Comparison of ENCODE assay signal across 9 mouse cellular contexts in genomic region chr7:122390200-122390599, GRCm38 (mm10).
DNase-seq lines count a peak whose midpoint lies in the region; ATAC-seq and TF ChIP-seq lines count a peak whose summit lies in the region.
"Had no signal": no experiment of that assay in that cellular context is flagged by ENCODE, and none has a peak within 500 bp of the region (broad histone marks: within the 10 kb centered on the region; RNA-seq: fewer than 3 reads in every experiment).

No protein-coding gene starts in this region.

- no peak overlapping the region for H3K4me3 ChIP-seq in cerebellum, adult 2 months (replicated peaks; ENCODE audit: insufficient read depth, low read depth, low read length)
- no peak overlapping the region for H3K4me3 ChIP-seq in hindbrain, embryonic 14.5 days (replicated peaks; ENCODE audit: low read length)
- H3K4me3 ChIP-seq in midbrain, postnatal 0 days (ENCODE audit: low read depth, low read length) = no peak overlapping the region

- peak; percentile 54; the same call in 1 of the 2 replicates for ATAC-seq in hindbrain, embryonic 14.5 days (ENCODE audit: low FRiP score)
- peak; percentile 52 for ATAC-seq in midbrain, postnatal 0 days (ENCODE audit: low FRiP score)

- H3K4me1 ChIP-seq in cerebellum, adult 2 months (ENCODE audit: control insufficient read depth, insufficient read depth, low read length) = peaks cover 46% of the 10 kb centered on the region
- H3K4me1 ChIP-seq in hindbrain, embryonic 14.5 days (replicated peaks; ENCODE audit: control insufficient read depth, insufficient read depth, low read length) = peaks cover 28% of the 10 kb centered on the region
- H3K4me1 ChIP-seq in midbrain, postnatal 0 days (ENCODE audit: insufficient read depth, low read length) = peaks cover 14% of the 10 kb centered on the region; the same call in 1 of the 2 replicates

- H3K27ac ChIP-seq in cerebellum, adult 2 months (ENCODE audit: insufficient read depth, low read length) = peak overlapping the region; percentile 74
- H3K27ac ChIP-seq in hindbrain, embryonic 14.5 days = peak overlapping the region; percentile 12
- H3K27ac ChIP-seq in midbrain, postnatal 0 days (ENCODE audit: low read depth, low read length) = peak overlapping the region; percentile 47; the same call in 1 of the 2 replicates
- H3K27ac ChIP-seq: kidney, postnatal 0 days had no signal

- H3K9me3 ChIP-seq in hindbrain, embryonic 14.5 days (ENCODE audit: control insufficient read depth, low read length) = no peaks in the 10 kb centered on the region
- H3K9me3 ChIP-seq in midbrain, postnatal 0 days (ENCODE audit: low read length) = no peaks in the 10 kb centered on the region

- TF ChIP-seq CTCF in cerebellum, adult 2 months (IDR thresholded peaks at IDR 0.05; ENCODE audit: borderline replicate concordance, insufficient read depth, low read depth, low read length) = no peak
- no peak for TF ChIP-seq CTCF in midbrain, postnatal 0 days (IDR thresholded peaks at IDR 0.05)

- no peak overlapping the region for H3K4me2 ChIP-seq in hindbrain, embryonic 14.5 days (replicated peaks)
- H3K4me2 ChIP-seq in midbrain, postnatal 0 days (ENCODE audit: low read depth, low read length, poor library complexity, severe bottlenecking) = no peak overlapping the region

- WGBS in cerebellum, adult 2 months = 25% methylated on average over 5 of the region's 5 CpGs
- WGBS in hindbrain, embryonic 14.5 days = 35% methylated on average over 5 of the region's 5 CpGs
- WGBS in midbrain, postnatal 0 days = 35% methylated on average over 5 of the region's 5 CpGs

- H3K9ac ChIP-seq in hindbrain, embryonic 14.5 days = no peak overlapping the region
- no peak overlapping the region for H3K9ac ChIP-seq in midbrain, postnatal 0 days (replicated peaks; ENCODE audit: low read length, poor library complexity, severe bottlenecking)

- no peaks in the 10 kb centered on the region for H3K36me3 ChIP-seq in hindbrain, embryonic 14.5 days (replicated peaks; ENCODE audit: control insufficient read depth, insufficient read depth)
- H3K36me3 ChIP-seq in midbrain, postnatal 0 days (ENCODE audit: insufficient read depth, low read length) = no peaks in the 10 kb centered on the region

- TF ChIP-seq POLR2A in cerebellum, adult 2 months (IDR thresholded peaks at IDR 0.05; ENCODE audit: borderline replicate concordance, insufficient read depth, low read length) = no peak

- DNase-seq in cerebellum, adult 2 months = peak in 1 of 2 experiments; percentile 46
- DNase-seq in cerebellum, postnatal 36 days = no peak
- DNase-seq in CD4-positive, CD25-positive, alpha-beta regulatory T cell, adult 2 months (ENCODE audit: low read depth, low spot score) = peak; percentile 53
- DNase-seq in hindbrain, embryonic 14.5 days (ENCODE audit: low spot score) = no peak
- DNase-seq in midbrain, postnatal 0 days (ENCODE audit: low spot score) = peak; percentile 49
- DNase-seq in embryo, embryonic 10 days (ENCODE audit: low spot score) = no peak
- DNase-seq in adrenal gland, adult (ENCODE audit: inconsistent age in 2 of 2, low spot score in 1 of 2) = no peak
- DNase-seq in urinary bladder, postnatal 25 days (ENCODE audit: low spot score) = no peak

- no peaks in the 10 kb centered on the region for H3K27me3 ChIP-seq in cerebellum, adult 2 months (ENCODE audit: control insufficient read depth, insufficient read depth, low read length)
- no peaks in the 10 kb centered on the region for H3K27me3 ChIP-seq in hindbrain, embryonic 14.5 days (ENCODE audit: control insufficient read depth, insufficient read depth, low read length)
- H3K27me3 ChIP-seq in midbrain, postnatal 0 days (ENCODE audit: insufficient read depth, low read length) = no peaks in the 10 kb centered on the region

Comparison
In these comparisons a context has a peak if more than half of its experiments do, and no peak if none do; other contexts are left out.
1. DNase-seq: peak in CD4-positive, CD25-positive, alpha-beta regulatory T cell, adult 2 months (single experiment) and midbrain, postnatal 0 days (single experiment); none in cerebellum, postnatal 36 days (0 of 2), hindbrain, embryonic 14.5 days (single experiment), embryo, embryonic 10 days (single experiment), adrenal gland, adult (0 of 2) and urinary bladder, postnatal 25 days (single experiment).
2. H3K27ac ChIP-seq: peak in every context shown above with its lines; median percentile 74 in cerebellum, adult 2 months; 47 in midbrain, postnatal 0 days; 12 in hindbrain, embryonic 14.5 days.